Mouse (Mus musculus) midbrain, embryonic 13.5 days (tissue): ENCODE measurements at regions not wholly inside any gene's neighbourhood (a gene's known extent, or its start where the extent isn't known, plus 50 kb on each side); places are given as distances from the start of the nearest gene placed in this dataset.

Source experiments
- ATAC-seq: fragments of 200-750 bp; cut with Nextera tagmentation; 2 replicates; pipeline ENCODE4 v1.8.0; 2017; ENCODE audit warnings: mild to moderate bottlenecking, moderate TSS enrichment, moderate library complexity
- H3K27ac ChIP-seq: fragments of 300-500 bp; sonication (generic); 2 replicates; pipeline ENCODE4 v1.5.1; 2015; ENCODE audit warnings: inconsistent platforms, mild to moderate bottlenecking, moderate library complexity
- H3K27me3 ChIP-seq: fragments of 300-500 bp; sonication (generic); 2 replicates; pipeline ENCODE4 v1.6.1; 2015; ENCODE audit warnings: mild to moderate bottlenecking, inconsistent platforms
- H3K36me3 ChIP-seq: fragments of 300-500 bp; sonication (generic); 2 replicates; pipeline ENCODE4 v1.6.1; 2015; ENCODE audit warnings: mild to moderate bottlenecking, inconsistent platforms
- H3K4me1 ChIP-seq: fragments of 300-500 bp; sonication (generic); replicated peaks from 2 replicates; pipeline ENCODE4 v1.6.1; 2015; ENCODE audit warnings: inconsistent platforms
- H3K4me2 ChIP-seq: fragments of 300-500 bp; sonication (generic); replicated peaks from 2 replicates; pipeline ENCODE4 v1.6.1; 2015; ENCODE audit warnings: moderate library complexity, mild to moderate bottlenecking, inconsistent platforms
- H3K4me3 ChIP-seq: fragments of 300-500 bp; sonication (generic); replicated peaks from 2 replicates; pipeline ENCODE4 v1.5.1; 2015; ENCODE audit warnings: mild to moderate bottlenecking, inconsistent platforms
- H3K9ac ChIP-seq: fragments of 300-500 bp; sonication (generic); replicated peaks from 2 replicates; pipeline ENCODE4 v1.6.1; 2015; ENCODE audit warnings: mild to moderate bottlenecking, inconsistent platforms
- H3K9me3 ChIP-seq: fragments of 300-500 bp; sonication (generic); 2 replicates; pipeline ENCODE4 v1.6.1; 2016; ENCODE audit warnings: mild to moderate bottlenecking, inconsistent platforms
- WGBS: fragments of 180-500 bp; shearing (Covaris S2); methylation state at CpG from one replicate; pipeline ENCODE4 v1.1.7; 2015; 5-methylcytosine and 5-hydroxymethylcytosine counted together

- H3K9me3 ChIP-seq = no peaks in the 10 kb centered on the region
- no peaks in the 10 kb centered on the region for H3K27me3 ChIP-seq
- 65% methylated on average over 1 of the region's 1 CpGs for WGBS
Measured at GRCm38 (mm10) chr4:70844742-70845141, 309.9 kb upstream of the Megf9 start.

DNA sequence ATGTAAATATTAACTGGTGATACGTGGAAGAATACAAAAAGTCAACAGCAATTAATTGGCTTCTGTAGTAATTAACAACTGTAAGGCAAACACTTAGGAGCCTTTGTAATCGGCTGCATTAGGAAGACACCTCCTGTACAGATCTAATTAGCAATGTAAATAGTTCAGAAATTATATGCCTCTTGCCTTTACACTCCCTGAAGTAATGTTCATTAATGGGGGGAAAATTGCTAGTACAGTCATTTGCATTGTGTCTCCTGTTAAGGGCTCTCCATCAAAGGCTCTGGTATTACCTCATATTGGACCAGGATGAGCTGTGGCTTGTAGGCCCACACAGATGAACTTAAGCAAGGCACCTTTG is 276.1 kb upstream of the Megf9 start:
- 41% methylated on average over 2 of the region's 2 CpGs for WGBS
- no peaks in the 10 kb centered on the region for H3K9me3 ChIP-seq
- H3K4me2 ChIP-seq = no peak overlapping the region
- no peaks in the 10 kb centered on the region for H3K36me3 ChIP-seq
- H3K4me1 ChIP-seq = no peaks in the 10 kb centered on the region
- H3K4me3 ChIP-seq = no peak overlapping the region
- peak; percentile 81 for ATAC-seq
- H3K27ac ChIP-seq = no peak overlapping the region
- no peak overlapping the region for H3K9ac ChIP-seq
- H3K27me3 ChIP-seq = no peaks in the 10 kb centered on the region

More at GRCm38 (mm10) chr4:70844742-70845141, 309.9 kb upstream of the Megf9 start:
- Histone ChIP-seq H3K4me1 (no peaks in the 10 kb centered on the region), H3K4me2 (no peak overlapping the region), H3K9ac (no peak overlapping the region), H3K27ac (no peak overlapping the region), H3K4me3 (no peak overlapping the region), H3K36me3 (no peaks in the 10 kb centered on the region)
- ATAC-seq = no peak

- H3K4me3 ChIP-seq = no peak overlapping the region
- no peak overlapping the region for H3K9ac ChIP-seq
- H3K4me1 ChIP-seq = no peaks in the 10 kb centered on the region
- no peaks in the 10 kb centered on the region for H3K27me3 ChIP-seq
- ATAC-seq = peak; percentile 79
- H3K9me3 ChIP-seq = no peaks in the 10 kb centered on the region
- H3K4me2 ChIP-seq = no peak overlapping the region
- no peak overlapping the region for H3K27ac ChIP-seq
- no peaks in the 10 kb centered on the region for H3K36me3 ChIP-seq
Measured at GRCm38 (mm10) chr4:70810311-70810955, 275.6 kb upstream of the Megf9 start.

GRCm38 (mm10) chr4:70804925-70805342 is 270.1 kb upstream of the Megf9 start:
- no peaks in the 10 kb centered on the region for H3K36me3 ChIP-seq
- H3K27ac ChIP-seq = no peak overlapping the region
- no peaks in the 10 kb centered on the region for H3K9me3 ChIP-seq
- H3K27me3 ChIP-seq = no peaks in the 10 kb centered on the region
- no peaks in the 10 kb centered on the region for H3K4me1 ChIP-seq
- H3K4me2 ChIP-seq = no peak overlapping the region
- WGBS = 88% methylated on average over 3 of the region's 3 CpGs
- no peak for ATAC-seq
- no peak overlapping the region for H3K4me3 ChIP-seq
- H3K9ac ChIP-seq = no peak overlapping the region

DNA sequence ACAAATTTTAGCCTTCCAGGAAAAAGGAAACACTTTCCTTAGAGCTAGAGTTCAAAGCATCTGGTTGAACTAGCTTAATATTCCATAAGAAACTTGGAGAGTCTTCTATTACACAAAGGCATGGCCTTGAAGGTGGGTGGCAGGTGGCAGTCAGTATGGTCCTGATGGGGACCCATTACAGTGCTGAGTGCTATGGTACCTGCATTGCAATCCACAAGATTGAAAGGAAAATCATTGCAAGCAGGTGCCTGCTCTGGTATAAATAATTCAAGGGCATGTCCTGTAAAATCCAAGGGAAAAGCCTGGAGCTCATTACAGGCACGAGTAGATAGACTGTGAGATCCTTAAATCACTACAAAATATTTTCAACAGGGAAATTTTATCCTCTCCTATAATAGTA is 263.7 kb upstream of the Megf9 start:
- no peaks in the 10 kb centered on the region for H3K9me3 ChIP-seq
- 0 out of 2 replicates have a peak, but pooled peaks have one; percentile 37 for ATAC-seq
- H3K36me3 ChIP-seq = no peaks in the 10 kb centered on the region
- H3K4me3 ChIP-seq = no peak overlapping the region
- H3K4me1 ChIP-seq = no peaks in the 10 kb centered on the region
- WGBS = 53% methylated on average over 1 of the region's 1 CpGs
- no peak overlapping the region for H3K27ac ChIP-seq
- no peak overlapping the region for H3K4me2 ChIP-seq
- no peaks in the 10 kb centered on the region for H3K27me3 ChIP-seq
- no peak overlapping the region for H3K9ac ChIP-seq

GRCm38 (mm10) chr4:70797935-70798334 is 263.1 kb upstream of the Megf9 start:
- Histone ChIP-seq H3K4me1 (no peaks in the 10 kb centered on the region), H3K4me3 (no peak overlapping the region), H3K27me3 (no peaks in the 10 kb centered on the region), H3K27ac (no peak overlapping the region), H3K36me3 (no peaks in the 10 kb centered on the region), H3K9me3 (no peaks in the 10 kb centered on the region), H3K4me2 (no peak overlapping the region), H3K9ac (no peak overlapping the region)
- no peak for ATAC-seq
- 84% methylated on average over 3 of the region's 3 CpGs for WGBS

GRCm38 (mm10) chr4:70783487-70783886 is 248.7 kb upstream of the Megf9 start:
- no peak for ATAC-seq
- WGBS = 67% methylated on average over 2 of the region's 2 CpGs
- Histone ChIP-seq H3K4me2 (no peak overlapping the region), H3K4me1 (no peaks in the 10 kb centered on the region), H3K4me3 (no peak overlapping the region), H3K9ac (no peak overlapping the region), H3K36me3 (no peaks in the 10 kb centered on the region), H3K9me3 (no peaks in the 10 kb centered on the region), H3K27me3 (no peaks in the 10 kb centered on the region), H3K27ac (no peak overlapping the region)

GRCm38 (mm10) chr4:70781591-70781990 is 246.8 kb upstream of the Megf9 start:
- Histone ChIP-seq H3K4me3 (no peak overlapping the region), H3K27me3 (no peaks in the 10 kb centered on the region), H3K36me3 (no peaks in the 10 kb centered on the region), H3K4me2 (no peak overlapping the region), H3K27ac (no peak overlapping the region), H3K4me1 (no peaks in the 10 kb centered on the region), H3K9me3 (no peaks in the 10 kb centered on the region), H3K9ac (no peak overlapping the region)
- ATAC-seq = peak; percentile 48; the same call in 1 of the 2 replicates
- WGBS = 73% methylated on average over 2 of the region's 2 CpGs

GRCm38 (mm10) chr4:70776273-70776672 is 241.5 kb upstream of the Megf9 start:
- WGBS = 90% methylated on average over 1 of the region's 1 CpGs
- Histone ChIP-seq H3K4me1 (no peaks in the 10 kb centered on the region), H3K27me3 (no peaks in the 10 kb centered on the region), H3K9ac (no peak overlapping the region), H3K9me3 (no peaks in the 10 kb centered on the region), H3K36me3 (no peaks in the 10 kb centered on the region), H3K4me2 (no peak overlapping the region), H3K4me3 (no peak overlapping the region), H3K27ac (no peak overlapping the region)
- no peak for ATAC-seq

- 0 out of 2 replicates have a peak, but pooled peaks cover 2% of the 10 kb centered on the region for H3K27me3 ChIP-seq
- H3K4me3 ChIP-seq = no peak overlapping the region
- H3K9ac ChIP-seq = no peak overlapping the region
- 71% methylated on average over 1 of the region's 1 CpGs for WGBS
- H3K4me1 ChIP-seq = no peaks in the 10 kb centered on the region
- no peaks in the 10 kb centered on the region for H3K9me3 ChIP-seq
- H3K27ac ChIP-seq = no peak overlapping the region
- no peak overlapping the region for H3K4me2 ChIP-seq
- ATAC-seq = no peak
- no peaks in the 10 kb centered on the region for H3K36me3 ChIP-seq
Measured at GRCm38 (mm10) chr4:70743425-70743824, 208.6 kb upstream of the Megf9 start.

DNA sequence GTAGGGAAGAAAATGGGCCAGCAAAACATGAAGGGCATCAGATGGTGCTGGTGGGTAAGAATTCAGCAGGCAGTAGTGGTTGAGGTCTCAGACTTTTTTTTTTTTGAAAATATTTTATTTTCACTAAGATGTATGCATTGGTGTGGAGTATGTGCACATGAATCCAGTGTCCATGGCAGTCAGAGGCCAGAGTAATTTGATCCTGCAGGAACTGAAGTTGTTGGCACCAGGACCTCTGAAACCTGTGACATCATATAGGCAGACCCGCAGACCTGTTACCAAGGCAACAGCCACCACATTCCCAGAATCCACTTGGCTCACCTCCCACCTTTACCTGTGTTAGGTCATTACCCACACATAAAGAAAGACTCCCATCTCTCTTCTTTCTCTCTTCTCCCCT is 207.2 kb upstream of the Megf9 start:
- Histone ChIP-seq H3K27ac (no peak overlapping the region), H3K4me1 (no peaks in the 10 kb centered on the region), H3K36me3 (no peaks in the 10 kb centered on the region), H3K9ac (no peak overlapping the region), H3K27me3 (0 out of 2 replicates have a peak, but pooled peaks cover 2% of the 10 kb centered on the region), H3K9me3 (no peaks in the 10 kb centered on the region), H3K4me3 (no peak overlapping the region), H3K4me2 (no peak overlapping the region)
- WGBS = 53% methylated on average over 1 of the region's 1 CpGs
- no peak for ATAC-seq

DNA sequence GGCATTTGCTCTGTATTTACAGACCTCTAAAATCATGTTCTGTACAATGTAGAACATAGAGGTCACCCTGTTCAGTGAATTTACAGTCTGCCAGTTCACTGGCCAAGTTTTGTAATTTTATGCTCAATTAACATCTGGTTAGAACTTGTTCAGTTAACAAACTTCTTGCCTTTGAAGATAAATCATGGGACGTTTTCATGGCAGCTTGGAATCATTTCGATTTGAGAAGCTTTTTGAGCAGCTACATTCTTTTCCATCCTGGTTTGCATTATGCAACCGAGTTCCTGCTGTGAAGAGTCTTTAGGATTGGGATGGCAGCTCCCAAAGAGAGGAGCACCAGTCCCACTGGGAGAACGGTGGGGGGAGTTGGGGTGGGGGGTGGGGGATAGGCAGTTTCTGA is 206.3 kb upstream of the Megf9 start:
- Histone ChIP-seq H3K27ac (no peak overlapping the region), H3K4me1 (no peaks in the 10 kb centered on the region), H3K9ac (no peak overlapping the region), H3K9me3 (no peaks in the 10 kb centered on the region), H3K4me2 (no peak overlapping the region), H3K27me3 (0 out of 2 replicates have a peak, but pooled peaks cover 2% of the 10 kb centered on the region), H3K36me3 (no peaks in the 10 kb centered on the region), H3K4me3 (no peak overlapping the region)
- 3% methylated on average over 4 of the region's 4 CpGs for WGBS
- no peak for ATAC-seq

DNA sequence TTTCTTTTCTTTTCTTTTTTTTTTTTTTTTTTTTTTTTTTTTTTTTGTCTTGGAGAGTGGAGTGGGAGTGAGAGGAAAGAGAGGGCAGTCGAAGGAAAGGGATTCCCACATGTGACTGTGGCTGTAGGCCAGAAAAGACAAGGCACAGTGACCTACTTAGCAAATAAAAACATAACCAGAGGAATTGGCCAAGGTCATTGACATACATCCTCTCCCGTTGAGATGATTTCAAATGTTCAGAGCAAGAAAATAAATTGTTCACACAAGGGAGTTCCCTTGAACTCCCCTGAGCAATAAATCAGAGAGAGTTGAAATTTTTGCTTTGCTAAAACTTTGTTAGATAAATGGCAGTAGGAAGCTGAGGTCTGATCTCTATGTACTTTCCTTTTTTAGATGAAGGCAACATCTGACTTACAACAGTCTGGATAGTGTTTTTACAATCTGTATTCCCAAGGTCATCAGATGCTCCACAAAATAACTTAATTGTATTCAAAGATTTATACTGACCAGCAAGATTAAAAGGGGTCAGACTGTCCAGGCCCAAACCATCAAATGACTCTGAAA is 174.4 kb upstream of the Megf9 start:
- Histone ChIP-seq H3K4me1 (no peaks in the 10 kb centered on the region), H3K36me3 (no peaks in the 10 kb centered on the region), H3K9me3 (no peaks in the 10 kb centered on the region), H3K4me2 (no peak overlapping the region), H3K9ac (no peak overlapping the region), H3K27ac (no peak overlapping the region), H3K4me3 (no peak overlapping the region), H3K27me3 (no peaks in the 10 kb centered on the region)
- WGBS = 71% methylated on average over 2 of the region's 2 CpGs
- ATAC-seq = no peak
